Comparison of ENCODE assay signal across 9 mouse cellular contexts in genomic region chr1:127827325-127827724, GRCm38 (mm10). TPM values are rescaled to one million over a fixed set of nuclear protein-coding genes. Genes with fewer than 3 reads are reported as not detected.
DNase-seq lines count a peak whose midpoint lies in the region; ATAC-seq and TF ChIP-seq lines count a peak whose summit lies in the region.
"Had no signal": no experiment of that assay in that cellular context is flagged by ENCODE, and none has a peak within 500 bp of the region (broad histone marks: within the 10 kb centered on the region; RNA-seq: fewer than 3 reads in every experiment).

No protein-coding gene starts in this region.

- no peaks in the 10 kb centered on the region for H3K27me3 ChIP-seq in Patski
- H3K27me3 ChIP-seq: hindbrain, embryonic 15.5 days had no signal

- peak; percentile 24 for DNase-seq in adrenal gland, postnatal 14 days
- DNase-seq in adrenal gland, postnatal 25 days, result no peak
- DNase-seq in layer of hippocampus, adult 9-10 months (ENCODE audit: low spot score), result peak; percentile 59
- no peak for DNase-seq in layer of hippocampus, postnatal 25 days (ENCODE audit: extremely low spot score in 1 of 2, low spot score in 1 of 2)
- DNase-seq in Patski (ENCODE audit: low read depth, low spot score), result peak; percentile 28
- peak; percentile 36 for DNase-seq in fibroblast of lung, adult 2 months (ENCODE audit: low read depth)
- DNase-seq in frontal cortex, postnatal 10 days (ENCODE audit: low spot score in 2 of 2), result no peak

- CTCF ChIA-PET in Patski (lab: Charles Lee), result interaction anchor here (0.8 to 3.2 kb wide), 26 partner anchors 9 to 554 kb away, joined by 3 to 17 read pairs (median 3); partner anchors contain the start of gene Ccnt2

- peak; percentile 51 for ATAC-seq in Patski
- ATAC-seq in megakaryocyte, adult 5-6 weeks (ENCODE audit: poor library complexity, severe bottlenecking), result peak; percentile 69

- TF ChIP-seq CTCF in Patski (IDR thresholded peaks at IDR 0.05), result peak; percentile 57

- POLR2A ChIA-PET in Patski (lab: Charles Lee), result no interaction called here

- in situ Hi-C loops in Patski (cut with MboI; ENCODE audit: low pct_unique_long_range_greater_than_20kb), result loop anchor here (5.0 to 25.0 kb wide), 2 partner anchors 90 to 1010 kb away; no protein-coding TSS in a partner anchor

RNA-seq across cellular contexts. Expression of gene Map3k19, which starts 27.5 kb away (rescaled TPM):
- 0.07 and 0.60 TPM in 2 replicates for total RNA-seq in adrenal gland, postnatal 14 days (2021)
- total RNA-seq in adrenal gland, postnatal 25 days (2021), result 0.15 TPM in 1 of 2 replicates, not detected in the other
- 1 to 10 TPM; 3.8 to 5.3 TPM for total RNA-seq in layer of hippocampus, postnatal 25 days (2021)
- polyA plus RNA-seq in Patski (2021), result not detected
- total RNA-seq in megakaryocyte, adult 5-6 weeks (2015), result 0.09 and 0.25 TPM in 2 replicates
- total RNA-seq in megakaryocyte, adult 5-6 weeks (2017), result 0.29 and 1.1 TPM in 2 replicates

RNA-seq across cellular contexts. Expression of gene Rab3gap1, which starts 41.2 kb away (rescaled TPM):
- 41.1 and 46.4 TPM in 2 replicates for total RNA-seq in adrenal gland, postnatal 14 days (2021)
- 53.7 and 53.8 TPM in 2 replicates for total RNA-seq in adrenal gland, postnatal 25 days (2021)
- 10 to 100 TPM; 65.9 to 67.9 TPM for total RNA-seq in layer of hippocampus, postnatal 25 days (2021)
- polyA plus RNA-seq in Patski (2021), result 46.6 TPM
- total RNA-seq in megakaryocyte, adult 5-6 weeks (2015), result 11.7 and 12.1 TPM in 2 replicates
- total RNA-seq in megakaryocyte, adult 5-6 weeks (2017), result 29.4 and 35.5 TPM in 2 replicates

RNA-seq across cellular contexts. Expression of gene Ccnt2, which starts 53.4 kb away (rescaled TPM):
- 40.2 and 46.5 TPM in 2 replicates for total RNA-seq in adrenal gland, postnatal 14 days (2021)
- 49.4 and 56.7 TPM in 2 replicates for total RNA-seq in adrenal gland, postnatal 25 days (2021)
- 10 to 100 TPM; 53.0 to 72.0 TPM for total RNA-seq in layer of hippocampus, postnatal 25 days (2021)
- polyA plus RNA-seq in Patski (2021), result 30.0 TPM
- total RNA-seq in megakaryocyte, adult 5-6 weeks (2015), result 28.4 and 33.9 TPM in 2 replicates
- total RNA-seq in megakaryocyte, adult 5-6 weeks (2017), result 42.2 and 43.7 TPM in 2 replicates

Comparison
In these comparisons a context has a peak if more than half of its experiments do, and no peak if none do; other contexts are left out.
1. DNase-seq: peak in adrenal gland, postnatal 14 days (single experiment), layer of hippocampus, adult 9-10 months (single experiment), Patski (single experiment) and fibroblast of lung, adult 2 months (single experiment); none in adrenal gland, postnatal 25 days (single experiment), layer of hippocampus, postnatal 25 days (0 of 2) and frontal cortex, postnatal 10 days (0 of 2).